Mouse (Mus musculus) ZHBTc4 (cell line): Measurements from ENCODE around the gene Dcpp2.
"Not testable (repeated sequence)": the region's sequence is repeated elsewhere in the genome, so short reads cannot be mapped to it uniquely, and the experiment has no call there.

Experiments
- DNase-seq: peaks from one replicate; pipeline ENCODE4 v3.0.0-alpha.2; 2011; ENCODE audit warnings: low read depth, low spot score

Dcpp2 gene

DNA sequence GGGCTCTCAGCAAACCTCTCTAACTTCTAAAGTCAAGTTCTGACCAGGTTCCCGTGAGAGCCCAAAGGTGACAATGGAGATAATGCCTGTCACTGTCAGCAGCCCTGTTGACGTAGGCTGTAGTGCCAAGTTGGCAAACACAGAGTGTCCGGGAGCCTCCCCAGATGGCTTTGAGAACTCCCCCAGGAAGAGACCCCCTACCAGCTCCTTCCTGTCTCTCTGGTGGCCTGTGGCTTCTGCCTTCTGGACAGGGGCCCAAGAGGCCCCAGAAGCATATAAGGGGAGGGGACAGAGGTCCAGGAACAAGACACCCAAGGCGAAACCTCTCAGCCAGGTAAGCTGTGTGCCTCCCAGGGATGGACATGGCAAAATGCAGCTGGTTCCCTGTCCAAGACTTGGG, at the start of gene Dcpp2, which contains the start of gene Dcpp1:
TSS of gene Dcpp2 (plus strand) at position 305 of the 400 bp plus-strand sequence.
TSS of gene Dcpp1 (plus strand) at position 301 of the 400 bp plus-strand sequence.
- not testable (repeated sequence) for DNase-seq

DNA sequence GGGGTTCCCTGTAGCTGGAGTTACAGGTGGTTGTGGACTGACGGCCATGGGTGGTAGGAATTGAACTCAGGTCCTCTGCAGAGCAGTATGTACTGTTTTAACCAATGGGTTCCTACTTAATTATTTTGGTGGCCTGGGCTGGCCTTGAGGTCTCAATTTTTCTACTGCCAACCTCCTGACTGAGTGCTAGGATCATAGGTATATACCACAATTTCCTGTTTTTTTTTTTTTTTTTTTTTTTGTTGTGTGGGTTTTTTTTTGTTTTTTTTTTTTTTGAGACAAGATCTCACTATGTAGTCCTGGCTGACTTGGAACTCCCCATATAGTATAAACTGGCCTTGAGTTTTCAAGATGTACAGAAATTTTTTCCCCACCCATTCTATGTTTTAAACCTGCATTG, 49.5 kb upstream of the Dcpp2 start:
- no peak for DNase-seq

DNA sequence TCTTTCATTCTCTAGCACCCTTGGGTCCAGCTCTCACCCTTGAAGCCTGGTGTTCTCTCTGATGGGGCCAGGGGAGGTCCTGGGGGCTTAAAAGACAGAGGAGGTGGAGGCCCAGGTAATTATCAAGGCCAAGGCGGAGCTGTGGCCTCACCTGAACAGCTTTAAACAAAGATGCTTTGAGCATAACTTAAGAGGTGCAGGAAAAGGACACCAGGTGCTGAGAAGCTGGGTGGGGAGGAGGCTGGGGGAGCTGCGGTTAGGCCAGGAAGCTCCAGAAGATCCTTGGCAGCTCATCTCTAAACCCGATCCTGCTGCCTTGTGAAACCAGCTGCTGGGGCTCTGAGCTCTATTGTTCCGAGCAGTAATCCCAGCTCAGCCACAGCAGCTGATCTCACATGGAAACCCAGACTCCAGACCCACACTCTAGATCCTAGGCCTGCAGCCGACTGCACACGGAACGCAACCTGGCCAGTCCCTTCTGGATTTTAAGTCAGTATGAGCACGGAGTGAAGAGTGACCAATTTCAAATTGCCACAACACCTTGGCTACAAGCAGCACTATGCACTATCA, 44.6 kb upstream of the Dcpp2 start, which contains the start of gene Prss33:
TSS of gene Prss33 (minus strand) at position 51 of the 570 bp plus-strand sequence.
- no peak for DNase-seq

DNA sequence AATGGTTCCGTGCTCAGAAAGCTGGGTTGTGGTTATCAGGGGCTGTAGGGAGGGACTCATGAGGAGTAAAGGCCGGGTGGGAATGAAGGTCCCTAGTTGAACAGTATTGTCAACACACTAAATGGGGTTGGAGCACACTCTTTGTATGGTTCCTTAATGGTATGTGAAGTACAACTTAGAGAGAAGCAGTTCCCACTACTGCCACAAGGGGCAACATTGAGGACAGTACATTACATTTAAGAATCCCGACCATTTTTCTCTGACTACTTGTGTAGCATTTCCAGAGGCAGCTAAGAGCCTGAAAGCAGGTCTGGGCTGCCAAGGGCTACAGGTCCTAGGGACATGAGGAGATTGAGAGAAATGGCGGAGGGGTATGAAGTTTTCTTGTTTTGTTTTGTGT, 39.5 kb upstream of the Dcpp2 start:
- peak; percentile 82 for DNase-seq

DNA sequence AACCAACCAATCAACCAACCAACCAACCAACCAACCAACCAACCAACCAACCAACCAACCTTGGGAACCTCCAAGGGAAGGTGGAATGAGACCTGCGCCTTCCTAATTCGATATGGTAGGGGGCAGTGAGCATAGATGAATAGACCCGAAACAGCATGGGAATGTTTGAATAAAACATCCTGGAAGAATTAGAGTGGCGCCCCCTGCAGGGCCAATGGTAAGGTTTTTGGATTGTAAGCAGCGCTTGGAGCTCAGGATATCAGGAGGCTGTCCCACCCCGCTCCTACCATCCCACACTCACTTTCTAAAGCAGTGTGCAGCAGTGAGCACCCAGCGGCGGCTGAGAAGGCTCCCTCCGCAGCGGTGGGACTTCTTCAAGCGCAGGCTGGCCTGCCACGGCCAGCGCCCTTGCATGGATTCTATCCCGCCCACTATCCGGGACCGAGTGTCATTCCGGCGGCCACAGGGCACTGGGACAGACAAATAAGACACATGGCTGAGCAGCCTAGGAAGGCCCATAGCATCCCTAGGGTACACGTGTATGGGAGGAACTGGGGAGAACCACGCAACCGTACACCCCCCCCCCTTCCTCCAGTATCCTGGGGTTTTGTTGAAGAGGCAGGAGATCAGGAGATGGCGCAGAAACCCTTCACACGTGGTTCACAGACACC, 37.4 kb upstream of the Dcpp2 start:
- DNase-seq: peak; percentile 85

DNA sequence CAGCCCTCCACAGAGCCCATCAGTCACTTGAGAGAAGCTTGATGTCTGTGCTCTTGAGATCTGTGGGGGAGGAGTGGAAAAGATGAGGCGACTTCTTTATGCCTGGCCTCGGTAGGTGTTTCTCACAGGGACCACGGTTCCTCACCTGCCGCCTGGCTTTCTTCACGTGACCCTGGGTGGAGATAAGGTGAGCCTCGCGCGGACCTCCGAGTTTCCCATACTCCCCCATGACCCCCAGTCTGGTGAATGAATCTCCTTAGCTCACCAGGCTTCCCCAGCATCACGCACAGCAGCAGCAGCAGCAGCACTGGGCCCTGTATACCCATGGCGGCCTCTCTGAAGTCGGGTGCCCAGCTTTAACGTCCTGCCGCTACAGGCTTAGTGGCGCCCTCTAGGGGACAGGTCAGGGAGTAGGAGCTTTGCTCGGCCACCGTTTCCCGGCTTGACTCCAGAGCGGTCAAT, 36.8 kb upstream of the Dcpp2 start, which contains the start of the genes Prss32 and Prss41:
TSS of gene Prss32 (plus strand) at position 44 of the 462 bp plus-strand sequence.
TSS of gene Prss41 (minus strand) at position 361 of the 462 bp plus-strand sequence.
- peak; percentile 87 for DNase-seq

DNA sequence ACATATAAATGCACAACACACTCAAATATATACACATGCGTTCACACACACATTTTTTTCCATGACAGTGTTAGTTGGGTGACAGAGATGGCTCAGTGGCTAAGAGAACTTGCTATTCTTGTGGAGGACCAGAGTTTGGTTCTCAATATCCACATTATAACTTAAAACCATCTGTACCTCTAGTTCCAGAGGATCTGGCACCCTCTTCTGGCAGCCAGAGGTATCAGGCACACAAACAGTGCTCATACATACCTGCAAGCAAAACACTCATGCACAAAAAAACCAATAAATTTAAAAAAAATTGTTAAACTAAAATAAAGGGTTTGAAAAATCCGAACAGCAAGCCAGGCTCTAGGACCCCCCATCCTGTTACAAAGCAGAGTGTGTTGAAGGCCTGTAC, 30.7 kb upstream of the Dcpp2 start:
- no peak for DNase-seq

DNA sequence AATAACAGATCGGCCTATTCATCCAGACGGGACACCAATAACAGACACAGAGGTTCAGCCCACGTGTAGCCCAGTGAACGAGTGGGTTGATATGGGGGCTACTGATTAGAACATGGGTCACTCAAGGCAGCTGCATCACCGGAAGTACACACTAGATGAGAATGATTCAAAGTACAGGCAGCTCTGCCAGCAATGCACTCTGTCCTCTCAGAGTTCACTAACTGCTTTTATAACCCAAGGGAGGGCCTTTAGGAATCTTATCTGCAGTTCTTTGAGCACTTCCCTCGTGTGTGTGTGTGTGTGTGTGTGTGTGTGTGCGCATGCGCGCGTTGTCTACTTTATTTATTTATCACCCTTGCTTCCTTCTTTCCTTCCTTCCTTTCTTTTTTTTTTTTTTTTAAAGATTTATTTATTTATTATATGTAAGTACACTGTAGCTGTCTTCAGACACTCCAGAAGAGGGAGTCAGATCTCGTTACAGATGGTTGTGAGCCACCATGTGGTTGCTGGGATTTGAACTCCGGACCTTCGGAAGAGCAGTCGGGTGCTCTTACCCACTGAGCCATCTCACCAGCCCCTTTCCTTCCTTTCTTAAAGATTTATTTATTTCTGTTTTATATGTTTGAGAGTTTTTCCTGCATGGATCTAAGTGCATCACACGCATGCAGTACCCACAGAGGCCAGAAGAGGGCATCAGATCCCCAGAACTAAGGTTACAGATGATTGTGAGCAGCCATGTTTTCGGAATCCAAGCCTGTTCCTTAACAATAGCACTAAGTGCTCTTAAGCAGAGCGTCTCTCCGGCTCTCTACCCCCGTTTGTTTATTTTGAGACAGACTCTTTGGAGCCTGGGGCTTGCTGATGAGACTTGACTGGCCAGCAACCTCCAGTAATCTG, 29.6 kb upstream of the Dcpp2 start:
- DNase-seq: peak; percentile 87

DNA sequence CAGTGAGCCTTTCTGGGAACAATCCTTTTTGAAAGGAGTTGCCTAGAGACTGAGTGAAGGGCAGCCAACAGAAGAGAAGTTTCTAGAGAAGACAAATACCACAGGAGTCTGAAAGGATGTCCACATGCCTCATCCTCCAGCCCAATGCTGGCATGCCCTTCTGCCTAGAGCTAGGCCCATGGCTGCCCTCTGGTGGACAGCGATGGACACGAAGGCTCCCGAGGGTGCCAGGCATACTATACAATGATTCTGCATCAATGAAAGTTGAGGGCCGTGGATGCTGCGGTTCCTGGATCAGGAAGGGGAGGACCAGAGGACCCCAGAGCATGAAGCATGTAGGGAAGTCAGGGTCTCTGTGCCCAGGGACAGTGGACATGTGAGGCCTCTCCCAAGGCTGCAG, 27.4 kb upstream of the Dcpp2 start:
- peak; percentile 59 for DNase-seq

DNA sequence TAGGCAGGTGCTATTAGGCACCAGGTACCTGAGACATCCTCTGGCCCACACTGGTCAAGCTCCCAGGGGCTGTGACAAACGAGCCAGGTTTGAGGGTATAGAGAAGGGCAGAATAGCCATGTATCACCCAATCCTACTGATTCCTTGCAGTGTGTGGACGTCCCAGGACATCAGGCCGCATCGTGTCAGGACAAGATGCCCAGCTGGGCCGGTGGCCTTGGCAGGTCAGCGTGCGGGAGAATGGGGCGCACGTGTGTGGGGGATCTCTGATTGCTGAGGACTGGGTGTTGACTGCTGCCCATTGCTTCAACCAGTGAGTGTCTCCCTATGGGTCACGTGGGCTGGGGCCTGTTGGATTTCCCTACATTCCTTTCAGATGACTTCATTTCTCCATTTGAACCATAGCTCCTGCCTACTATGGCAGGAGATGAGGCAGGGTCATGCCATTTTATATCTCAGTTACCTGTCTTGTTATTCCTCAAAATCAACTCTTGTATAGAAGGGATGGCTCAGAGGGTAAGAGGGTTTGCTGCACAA, 26.4 kb upstream of the Dcpp2 start:
- no peak for DNase-seq

DNA sequence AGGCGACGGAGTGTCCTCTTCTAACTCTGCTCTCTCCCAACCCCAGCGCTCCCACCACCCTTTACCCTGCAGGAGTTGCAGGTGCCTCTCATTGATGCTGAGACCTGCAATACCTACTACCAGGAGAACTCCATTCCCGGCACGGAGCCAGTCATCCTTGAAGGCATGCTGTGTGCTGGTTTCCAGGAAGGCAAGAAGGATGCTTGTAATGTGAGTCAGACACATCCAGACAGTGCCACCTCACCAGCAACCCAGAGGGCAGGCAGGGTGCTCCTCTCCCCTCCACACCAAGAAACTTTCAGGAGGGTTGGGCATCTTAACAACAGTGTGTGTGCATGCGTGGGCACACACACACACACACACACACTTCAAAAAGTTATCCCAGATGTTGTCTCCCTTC, 23.5 kb upstream of the Dcpp2 start:
- no peak for DNase-seq

DNA sequence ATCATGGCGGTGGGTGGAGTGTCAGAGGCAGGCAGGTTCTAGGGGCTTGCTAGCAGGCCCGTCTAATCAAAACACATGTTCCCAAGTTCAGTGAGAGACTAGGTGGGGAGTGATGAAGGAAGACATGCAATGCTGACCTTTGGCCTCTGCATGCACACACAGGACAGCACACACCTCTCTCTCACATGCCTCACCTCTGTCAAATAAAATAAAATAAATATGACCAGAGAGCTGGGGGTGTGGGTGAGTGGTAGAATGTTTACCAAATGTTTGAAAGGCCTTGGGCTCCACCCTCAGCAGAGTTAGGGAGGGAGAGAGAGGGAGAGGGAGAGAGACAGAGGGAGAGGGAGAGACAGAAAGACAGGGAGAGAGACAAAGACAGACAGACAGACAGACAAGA, 22.8 kb upstream of the Dcpp2 start:
- no peak for DNase-seq

DNA sequence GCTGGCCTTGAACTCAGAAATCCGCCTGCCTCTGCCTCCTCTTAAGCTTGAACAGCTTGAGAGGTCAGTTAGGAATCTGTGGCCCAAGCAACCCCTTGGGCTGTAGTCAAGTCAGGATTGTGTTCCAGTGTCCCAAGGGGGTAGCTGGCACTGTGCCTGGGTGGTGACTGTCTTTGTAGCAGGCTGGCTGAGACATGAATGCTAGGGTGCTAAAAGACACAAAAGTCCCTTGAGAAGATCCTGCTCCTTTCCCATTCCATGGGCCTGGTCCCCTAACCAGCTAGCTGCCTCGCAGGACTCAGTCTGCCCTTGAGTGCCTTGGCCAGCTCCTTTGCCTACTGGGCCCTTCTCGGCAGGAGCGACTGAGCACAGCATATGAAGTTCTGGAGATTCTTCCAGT, 17.8 kb upstream of the Dcpp2 start:
- no peak for DNase-seq

DNA sequence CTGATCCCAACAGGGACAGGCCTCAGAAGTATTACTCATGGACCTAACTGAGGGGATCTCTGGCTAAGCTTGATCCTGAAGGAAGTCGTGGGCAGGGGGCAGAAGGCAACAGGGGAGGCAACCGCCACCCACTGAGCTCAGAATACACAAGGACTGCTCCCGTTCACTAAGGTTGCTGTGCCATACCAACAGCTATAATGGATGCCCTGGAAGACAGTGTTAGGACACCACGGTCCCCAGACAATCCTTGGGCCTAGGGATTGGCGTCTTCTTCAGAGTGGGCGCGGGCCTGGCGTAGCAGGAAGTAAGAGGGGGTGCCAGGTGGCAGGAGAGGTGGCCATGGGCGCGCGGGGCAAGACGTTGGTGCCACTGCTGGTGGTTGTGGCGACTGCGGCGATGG, 12.9 kb upstream of the Dcpp2 start, which contains the start of gene Prss21:
TSS of gene Prss21 (plus strand) at position 301 of the 400 bp plus-strand sequence.
- DNase-seq: no peak

DNA sequence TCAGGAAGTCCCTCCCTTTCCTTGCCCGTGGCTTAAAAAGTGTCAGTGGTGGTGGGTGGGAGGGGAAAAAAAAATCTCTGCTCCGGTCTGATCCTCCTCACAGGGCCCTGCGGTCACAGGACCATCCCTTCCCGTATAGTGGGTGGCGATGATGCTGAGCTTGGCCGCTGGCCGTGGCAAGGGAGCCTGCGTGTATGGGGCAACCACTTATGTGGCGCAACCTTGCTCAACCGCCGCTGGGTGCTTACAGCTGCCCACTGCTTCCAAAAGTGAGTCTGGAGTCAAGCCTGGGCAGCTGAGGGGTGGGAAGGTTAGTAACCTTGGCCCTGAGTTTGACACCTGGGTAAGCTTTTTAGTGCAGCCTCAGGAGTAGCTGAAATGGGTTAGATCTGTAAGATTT, 12.2 kb upstream of the Dcpp2 start:
- no peak for DNase-seq

DNA sequence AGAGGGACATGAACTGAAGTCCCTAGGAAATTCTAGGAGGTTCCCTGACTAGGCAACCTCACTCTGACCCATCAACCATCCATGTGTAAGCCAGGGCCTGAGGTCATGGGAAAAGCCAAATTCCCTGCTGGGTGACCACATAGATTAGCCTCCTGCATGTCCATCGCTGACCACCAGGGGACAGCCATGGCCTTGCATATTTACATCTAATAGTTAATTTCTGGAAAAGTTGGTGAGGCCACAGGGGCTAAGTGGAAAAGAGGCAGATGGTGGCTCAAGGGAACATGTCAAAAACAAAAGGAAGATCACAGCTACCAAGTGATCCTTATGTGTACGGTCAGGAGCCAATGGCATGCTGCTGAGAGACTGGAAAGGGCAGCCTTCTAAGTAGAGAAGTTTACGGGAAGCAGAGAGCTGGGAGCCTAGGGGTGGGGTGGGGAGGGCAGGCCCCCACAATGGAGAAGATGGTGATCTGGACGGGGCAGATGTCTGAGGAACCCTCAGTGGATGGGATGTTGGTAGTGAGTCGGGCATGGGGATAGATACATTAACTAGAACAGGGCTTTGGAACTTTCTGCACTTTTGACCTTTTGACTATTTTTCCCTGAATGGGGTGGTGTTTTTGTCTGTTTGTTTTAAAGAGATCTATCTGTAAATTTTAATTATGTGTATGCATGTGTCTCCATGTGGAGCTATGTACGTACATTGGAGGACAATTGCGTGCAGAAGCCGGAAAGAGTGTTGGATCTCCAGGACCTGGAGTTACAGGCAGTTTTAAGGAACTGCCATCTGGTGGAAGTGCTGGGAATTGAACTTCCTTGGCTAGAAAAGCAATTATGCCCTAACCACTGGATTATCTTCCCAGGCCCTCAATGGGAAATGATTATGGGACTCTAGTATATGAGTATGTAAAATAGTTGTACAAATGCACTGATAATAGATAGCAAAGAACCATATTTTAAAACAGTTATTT, 6.5 kb upstream of the Dcpp2 start:
- peak; percentile 43 for DNase-seq

DNA sequence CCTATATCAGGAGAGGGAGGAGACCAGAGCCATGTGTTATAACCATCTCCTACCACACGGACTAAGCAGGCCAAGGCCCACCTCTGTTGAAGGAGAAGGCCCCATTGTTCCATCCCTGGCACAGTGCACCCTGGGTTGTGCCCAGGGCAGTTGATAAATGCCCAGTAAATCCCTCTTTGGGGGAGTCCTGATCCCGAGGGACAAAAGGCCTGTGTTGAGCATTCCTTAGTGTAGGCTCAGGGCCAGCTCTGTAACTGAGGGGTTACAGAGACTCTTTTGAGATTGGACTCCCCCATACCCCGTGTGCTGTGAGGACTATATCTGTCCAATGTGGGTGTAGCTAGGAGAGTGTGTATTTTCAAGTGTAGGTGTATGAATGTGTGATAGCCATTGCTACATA, 3.9 kb upstream of the Dcpp2 start:
- DNase-seq: no peak

DNA sequence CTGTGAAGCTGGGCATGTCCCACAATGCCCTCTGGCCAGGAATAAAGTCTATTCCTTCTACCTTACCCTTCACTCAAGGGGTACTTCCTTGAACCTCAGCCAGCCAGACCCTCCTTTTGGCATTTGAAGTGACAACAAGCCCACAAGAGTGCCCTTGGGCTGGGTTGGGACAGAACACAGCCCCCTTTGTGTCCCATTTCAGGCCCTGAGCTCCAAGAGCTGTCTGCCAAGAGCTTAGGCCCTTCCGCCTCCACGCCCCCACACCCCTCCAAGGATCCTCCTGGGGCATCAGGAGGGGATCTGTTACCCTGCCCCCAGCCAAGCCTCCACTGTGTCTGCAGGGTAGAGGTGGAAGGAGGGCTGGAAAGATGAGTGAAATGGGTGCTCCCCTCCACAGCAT, 3.5 kb upstream of the Dcpp2 start:
- no peak for DNase-seq

DNA sequence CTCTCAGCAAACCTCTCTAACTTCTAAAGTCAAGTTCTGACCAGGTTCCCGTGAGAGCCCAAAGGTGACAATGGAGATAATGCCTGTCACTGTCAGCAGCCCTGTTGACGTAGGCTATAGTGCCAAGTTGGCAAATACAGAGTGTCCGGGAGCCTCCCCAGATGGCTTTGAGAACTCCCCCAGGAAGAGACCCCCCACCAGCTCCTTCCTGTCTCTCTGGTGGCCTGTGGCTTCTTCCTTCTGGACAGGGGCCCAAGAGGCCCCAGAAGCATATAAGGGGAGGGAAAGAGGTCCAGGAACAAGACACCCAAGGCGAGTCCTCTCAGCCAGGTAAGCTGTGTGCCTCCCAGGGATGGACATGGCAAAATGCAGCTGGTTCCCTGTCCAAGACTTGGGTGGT, 36.5 kb downstream of the Dcpp2 start, which contains the start of gene Dcpp3:
TSS of gene Dcpp3 (plus strand) at position 301 of the 400 bp plus-strand sequence.
- DNase-seq: not testable (repeated sequence)

DNA sequence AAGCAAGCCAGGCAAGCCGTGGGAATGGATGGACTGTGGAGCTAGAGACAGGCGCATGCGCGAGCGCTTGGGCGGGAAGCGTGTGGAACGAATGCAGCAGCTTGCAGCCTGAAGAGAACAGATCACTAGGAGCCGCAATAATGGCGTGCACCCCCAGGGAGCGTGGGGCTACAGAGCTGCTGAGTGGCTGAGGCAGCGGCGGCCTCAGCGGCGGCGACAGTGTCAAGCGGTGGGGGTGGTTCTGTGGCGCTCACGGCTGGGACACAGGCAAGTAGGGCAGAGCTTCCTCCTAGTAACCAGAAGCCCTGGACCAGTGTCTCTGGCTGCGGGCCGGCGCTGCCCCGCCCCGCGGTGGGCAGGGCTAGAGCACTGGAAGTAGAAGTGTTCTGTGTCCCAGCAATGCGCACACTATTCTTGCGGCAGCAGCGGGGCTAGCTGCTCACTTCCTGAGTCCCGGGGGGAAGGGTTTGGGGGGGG, 43.9 kb downstream of the Dcpp2 start:
- DNase-seq: peak; percentile 91
